Mouse (Mus musculus): ENCODE data around the gene Gm29427.

The Gm29427 gene

DNA sequence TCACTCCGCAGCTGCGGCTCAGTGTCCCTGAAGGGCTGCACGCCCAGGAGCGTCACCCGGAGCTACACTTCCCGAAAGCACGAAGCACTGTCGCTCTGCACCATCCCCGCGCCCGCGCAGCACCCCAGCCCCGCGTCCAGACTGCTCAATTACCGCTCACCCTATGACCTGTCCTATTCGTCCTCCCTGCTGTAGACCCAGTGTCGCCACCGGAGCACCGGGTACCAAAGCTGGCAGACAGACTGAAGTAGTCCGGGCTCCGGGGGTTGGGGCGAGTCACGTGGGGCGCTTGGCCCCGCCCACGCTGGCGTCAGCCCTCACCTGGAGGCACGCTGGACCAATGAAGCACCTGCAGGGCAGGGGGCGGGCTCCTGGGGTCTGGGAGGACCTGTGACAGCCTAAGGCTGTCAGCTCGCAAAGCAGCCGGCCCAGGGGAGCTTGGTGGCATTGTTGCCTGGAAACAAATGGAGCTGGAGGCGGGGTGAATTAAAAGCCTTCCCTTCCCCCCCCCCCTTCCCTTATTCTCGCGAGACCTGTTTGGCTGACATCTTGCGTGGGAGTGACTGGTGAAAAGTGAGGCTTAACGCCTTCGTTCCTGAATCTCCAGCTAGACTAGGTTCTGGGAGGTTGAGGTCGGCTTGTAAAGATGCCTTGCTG is at the start of gene Gm29427:
TSS of gene Gm29427 (minus strand) at position 239 of the 657 bp plus-strand sequence.
- peak; percentile 87 to 88 for DNase-seq (ENCODE audit: low spot score in 2 of 2)

DNA sequence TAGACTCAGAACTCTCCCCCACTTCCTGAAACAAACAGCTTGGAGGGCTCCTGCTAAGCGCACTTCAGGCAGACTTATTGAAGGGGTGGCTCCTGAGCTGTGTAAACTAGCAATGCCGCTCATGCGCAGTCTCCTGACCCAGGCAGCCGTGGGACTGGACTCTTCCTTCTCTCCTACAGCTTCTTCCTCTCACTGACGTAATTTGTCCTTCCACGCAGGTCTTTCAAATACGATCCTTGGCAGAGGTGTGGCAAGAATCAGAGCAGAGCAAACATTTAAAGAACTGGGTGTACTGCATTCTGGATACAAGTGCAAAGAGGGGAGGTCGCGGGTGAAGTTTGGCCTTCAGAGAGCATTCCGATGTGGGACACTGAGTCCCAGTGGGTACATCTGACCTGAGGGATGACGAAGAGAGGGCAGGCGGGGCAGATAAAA is 48.4 kb upstream of the Gm29427 start:
- peak in 1 of 2 experiments; percentile 58 for DNase-seq (ENCODE audit: low spot score in 2 of 2)

DNA sequence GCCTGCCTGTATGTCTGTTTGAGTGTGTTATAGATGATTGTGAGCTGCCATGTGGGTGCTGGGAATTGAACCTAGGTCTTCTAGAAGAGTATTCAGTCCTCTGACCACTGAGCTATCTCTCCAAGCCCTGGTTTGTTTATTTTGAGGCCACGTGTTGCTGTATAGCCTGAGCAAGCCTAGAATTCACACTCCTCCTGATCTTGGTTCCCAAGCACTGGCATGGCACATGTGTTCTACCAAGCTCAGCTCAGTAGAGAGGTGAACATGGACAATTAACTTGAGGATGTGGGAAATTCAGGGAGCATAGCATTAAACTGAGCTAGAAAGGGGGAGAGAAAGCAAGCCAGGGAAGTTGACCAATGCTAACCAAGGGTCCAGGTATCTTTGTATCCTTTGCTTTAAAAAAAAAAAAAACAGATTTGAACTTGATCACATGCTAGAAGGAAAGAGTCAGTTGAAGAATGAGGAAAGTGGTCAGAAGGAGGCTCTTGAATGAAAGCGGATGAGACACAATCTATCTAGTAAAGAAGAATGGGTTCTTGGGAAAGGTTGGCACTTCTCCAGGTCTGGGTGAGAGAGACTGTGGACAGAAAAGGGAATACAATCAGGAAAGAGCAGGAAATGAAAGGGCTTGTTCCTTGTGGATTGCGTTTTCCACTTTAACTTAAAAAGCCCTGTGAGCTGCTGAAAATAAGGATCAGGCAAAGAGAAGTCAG is 46.6 kb upstream of the Gm29427 start:
- no peak for DNase-seq (ENCODE audit: low spot score in 2 of 2)

DNA sequence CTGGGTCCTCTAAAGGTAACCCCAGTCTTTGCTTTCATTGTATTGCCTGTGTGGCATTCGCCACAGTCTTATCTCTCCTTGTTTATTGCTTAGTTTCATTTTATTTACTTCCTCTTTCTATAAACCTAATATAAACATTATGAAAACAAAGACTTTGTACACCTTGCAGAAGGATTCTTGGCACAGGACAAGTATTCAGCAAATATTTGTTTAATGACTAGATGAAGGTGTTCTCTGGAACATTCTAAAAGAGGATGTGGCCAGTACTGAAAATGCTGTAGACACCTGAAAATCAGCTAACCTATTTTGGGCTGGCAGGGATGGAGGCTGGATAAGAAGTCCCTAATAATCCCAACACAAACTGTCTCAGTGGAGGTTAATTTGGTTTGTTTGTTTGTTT is 46.0 kb upstream of the Gm29427 start:
- no peak for DNase-seq (ENCODE audit: low spot score in 2 of 2)

DNA sequence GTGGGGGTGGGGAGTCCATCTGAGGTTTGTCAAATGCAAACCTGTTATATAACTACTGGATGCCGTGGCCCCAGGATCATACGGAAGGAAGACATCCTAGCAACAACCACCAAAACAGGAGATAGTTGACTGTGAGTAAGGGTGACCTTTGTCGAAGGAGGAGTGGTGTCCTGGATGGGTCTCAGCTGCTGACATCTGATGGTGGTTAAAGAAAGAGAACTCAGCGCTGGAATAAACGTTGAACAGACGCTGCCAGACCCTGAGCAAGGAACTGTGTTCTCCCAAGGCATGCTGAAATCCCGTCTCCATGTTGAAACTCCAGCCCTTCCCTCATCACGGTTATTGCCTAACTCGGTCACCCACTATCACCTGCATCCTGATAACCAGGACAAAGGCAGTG is 44.1 kb upstream of the Gm29427 start:
- DNase-seq (ENCODE audit: low spot score in 2 of 2), result no peak

DNA sequence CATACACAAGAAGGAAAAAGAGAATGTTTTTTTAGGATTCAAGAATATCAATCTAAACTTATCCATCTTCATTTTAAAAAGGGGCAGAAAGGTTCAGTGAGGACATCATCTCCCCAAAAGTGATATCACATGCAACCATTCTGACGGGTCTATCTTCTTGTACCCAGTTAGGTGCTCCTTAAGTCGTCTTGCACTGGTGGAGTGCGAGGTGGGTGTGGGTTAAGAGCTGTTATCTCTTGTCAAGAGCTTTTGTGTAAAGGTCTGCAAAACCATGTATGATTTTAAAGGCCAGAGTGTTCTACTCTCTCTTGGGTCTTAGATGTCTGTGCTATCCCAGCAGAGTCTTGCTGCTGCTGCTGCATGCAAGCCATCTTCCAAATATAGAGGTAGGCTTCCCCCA is 31.2 kb upstream of the Gm29427 start:
- no peak for DNase-seq (ENCODE audit: low spot score in 2 of 2)

DNA sequence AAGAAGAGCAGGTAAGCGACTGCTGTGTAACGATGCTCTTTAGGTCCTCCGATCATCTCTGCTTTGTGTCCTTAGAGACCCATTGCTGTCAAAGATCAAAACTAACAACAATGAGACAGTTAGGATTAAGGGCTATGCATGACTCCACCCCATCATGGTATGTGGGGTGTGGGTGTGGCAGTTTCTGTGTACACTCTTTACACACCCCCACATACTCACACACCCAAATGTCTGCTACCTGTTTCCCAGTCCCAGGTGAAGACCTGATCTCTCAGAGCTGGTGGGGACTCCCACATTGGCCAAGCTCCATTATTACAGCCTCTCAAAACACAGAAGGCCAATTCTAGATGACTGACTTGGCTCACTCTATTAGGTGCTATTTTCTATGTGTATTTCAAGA is 30.0 kb upstream of the Gm29427 start:
- no peak for DNase-seq (ENCODE audit: low spot score in 2 of 2)

DNA sequence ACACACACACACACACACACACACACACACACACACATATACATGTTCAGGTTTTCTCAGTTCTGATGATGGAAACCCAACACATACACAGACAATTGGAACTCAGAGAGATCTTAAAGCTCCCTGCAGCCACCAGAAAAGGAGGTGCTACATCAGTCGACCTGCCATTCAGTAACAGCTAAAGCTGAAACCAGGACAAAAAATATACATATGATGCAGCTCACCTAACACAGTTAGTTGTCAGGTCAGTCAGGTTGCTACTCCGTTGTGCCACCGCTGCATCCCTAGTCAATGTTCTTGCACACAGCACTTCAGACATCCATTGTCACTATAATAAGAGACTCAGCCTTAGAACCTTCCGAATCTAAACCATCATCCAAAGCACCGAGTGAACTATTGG is 29.4 kb upstream of the Gm29427 start:
- no peak for DNase-seq (ENCODE audit: low spot score in 2 of 2)

DNA sequence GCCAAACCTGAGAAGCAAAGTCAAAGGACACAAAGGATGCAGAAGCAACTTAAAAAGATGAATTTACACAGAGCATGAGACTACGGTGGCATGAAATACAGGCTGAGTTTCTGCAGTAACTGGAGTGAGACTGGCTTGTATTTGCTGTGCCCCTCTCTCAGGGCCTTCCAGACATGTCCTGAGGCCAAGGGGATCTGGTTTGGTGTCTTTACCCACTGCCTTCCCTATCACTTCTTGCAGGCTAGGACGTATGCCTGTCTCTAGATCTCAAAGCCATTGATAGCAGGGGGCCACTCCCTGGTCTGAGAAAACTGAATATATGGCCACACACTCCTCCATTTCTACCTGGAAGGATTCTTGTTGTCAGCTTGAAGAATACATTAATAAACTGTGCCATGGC is 28.6 kb upstream of the Gm29427 start:
- no peak for DNase-seq (ENCODE audit: low spot score in 2 of 2)

DNA sequence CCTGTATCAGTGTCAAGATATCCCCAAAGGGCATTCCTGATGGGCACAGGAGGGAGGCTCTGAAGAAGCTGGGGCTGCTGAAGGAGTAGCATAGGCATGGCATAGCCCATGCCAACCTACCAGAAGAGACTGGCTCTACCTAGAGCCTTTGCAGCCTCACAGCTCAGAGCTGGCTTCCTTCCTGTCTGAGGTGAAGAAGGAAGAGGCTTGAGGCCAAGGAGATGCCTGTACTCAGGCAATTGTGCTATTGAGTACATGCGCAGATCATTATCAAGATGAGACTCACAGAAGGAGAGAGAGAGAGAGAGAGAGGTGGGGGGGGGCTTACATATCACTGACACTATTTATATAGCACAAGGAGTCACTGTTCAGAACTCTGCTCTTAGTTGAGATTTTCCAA is 28.2 kb upstream of the Gm29427 start:
- no peak for DNase-seq (ENCODE audit: low spot score in 2 of 2)

DNA sequence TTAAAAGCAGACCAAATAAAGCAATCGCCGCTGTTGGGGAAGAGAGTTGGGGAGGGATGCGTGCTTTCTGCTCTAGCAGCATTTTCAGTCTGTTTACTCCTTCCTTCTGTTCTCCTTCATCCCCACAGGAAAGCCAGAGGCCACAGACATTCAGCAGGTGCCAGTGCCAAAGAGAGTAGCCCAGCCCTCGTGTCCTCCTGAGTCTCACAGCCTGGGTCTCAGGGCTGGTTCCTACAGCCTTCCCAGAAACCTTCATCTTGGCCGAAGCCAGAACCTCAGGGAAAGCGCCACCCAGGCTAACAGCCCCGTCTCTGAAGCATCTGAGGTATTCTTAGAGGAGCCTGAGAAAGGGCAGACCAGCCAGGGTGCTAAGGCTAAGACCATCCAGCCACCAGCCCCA is 26.6 kb upstream of the Gm29427 start:
- DNase-seq (ENCODE audit: low spot score in 2 of 2), result no peak

DNA sequence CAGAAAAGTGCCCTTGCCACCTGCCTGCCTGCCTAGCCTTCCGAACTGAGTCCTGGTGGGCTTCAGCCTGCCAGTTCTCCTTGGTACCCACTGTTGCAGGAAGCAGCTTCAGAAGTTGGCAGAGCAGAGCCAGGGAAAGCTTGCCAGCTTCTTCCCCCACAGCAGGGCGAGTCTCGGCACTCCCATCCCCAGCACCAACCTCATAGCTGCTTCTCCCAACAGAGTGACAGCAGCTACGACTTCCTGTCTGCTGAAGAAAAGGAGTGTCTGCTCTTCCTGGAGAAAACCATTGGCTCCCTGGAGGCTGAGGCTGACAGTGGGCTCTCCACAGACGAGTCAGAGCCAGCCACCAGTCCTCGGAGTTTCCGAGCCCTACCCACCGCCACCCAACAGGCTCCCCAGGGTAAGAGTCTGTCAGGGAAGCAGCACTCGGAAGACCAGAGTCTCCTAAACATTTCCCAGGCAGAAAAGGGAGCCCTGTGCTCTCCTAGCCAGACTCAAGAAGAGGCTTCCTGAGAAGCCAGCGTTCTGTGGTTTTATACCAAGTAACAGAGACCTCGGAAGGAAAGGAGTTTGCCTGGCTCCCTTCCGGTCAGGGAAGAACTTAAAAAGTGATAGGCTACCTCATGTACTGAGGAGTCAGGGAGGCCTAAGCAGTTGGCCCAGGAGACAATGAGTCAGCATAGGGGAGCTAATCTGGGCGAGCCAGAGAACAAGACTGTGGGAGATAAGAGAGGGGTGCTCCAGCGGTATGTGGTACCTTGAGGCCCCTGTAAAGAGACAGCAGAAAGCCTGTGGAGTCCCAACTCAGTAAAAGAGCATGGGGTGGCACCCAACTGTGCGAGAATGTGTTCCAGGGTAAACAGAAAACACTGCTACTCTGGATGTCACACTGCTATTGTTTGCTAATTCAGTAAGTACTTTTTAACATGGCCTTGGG is 25.5 kb upstream of the Gm29427 start:
- DNase-seq (ENCODE audit: low spot score in 2 of 2), result no peak

DNA sequence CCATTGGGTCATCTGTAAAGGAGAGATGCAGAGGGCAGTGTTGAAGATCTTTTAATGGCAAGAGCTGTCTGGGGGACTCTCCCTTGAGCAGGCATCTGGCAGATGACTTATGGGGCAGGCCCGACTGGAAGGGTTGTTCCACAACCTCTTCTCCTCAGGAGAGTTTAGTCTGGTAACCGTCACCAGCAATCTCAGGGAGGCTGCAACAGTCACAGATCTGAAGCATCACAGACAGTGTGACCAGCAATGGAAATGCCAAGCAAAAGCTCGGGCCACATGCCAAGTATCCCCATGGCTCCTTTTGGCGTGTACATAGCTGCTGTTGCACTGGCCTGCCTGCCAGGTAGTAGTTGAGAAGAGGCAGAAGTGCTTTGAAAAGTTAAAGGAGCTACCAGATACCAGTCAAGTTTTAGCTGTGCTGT is 24.6 kb upstream of the Gm29427 start:
- DNase-seq (ENCODE audit: low spot score in 2 of 2), result no peak

DNA sequence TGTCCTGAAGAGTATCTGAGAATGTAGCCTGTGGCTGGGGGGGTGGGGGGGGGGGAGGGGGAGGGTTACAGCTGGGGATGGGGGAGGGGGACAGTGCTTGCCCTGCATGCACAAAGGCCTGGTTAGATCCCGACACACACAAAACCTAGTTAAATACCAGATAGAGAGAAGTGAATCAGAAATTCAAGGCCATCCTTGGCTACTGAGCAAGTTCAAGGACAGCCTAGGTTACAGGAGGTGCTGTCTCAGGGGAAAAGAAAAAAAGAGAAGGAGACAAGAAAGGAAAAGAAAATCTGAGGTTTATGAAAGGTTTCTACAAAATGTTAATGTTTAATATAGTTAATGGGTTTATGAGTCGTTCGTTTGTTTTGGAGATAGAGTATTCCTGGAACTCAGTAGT is 24.0 kb upstream of the Gm29427 start:
- no peak for DNase-seq (ENCODE audit: low spot score in 2 of 2)

DNA sequence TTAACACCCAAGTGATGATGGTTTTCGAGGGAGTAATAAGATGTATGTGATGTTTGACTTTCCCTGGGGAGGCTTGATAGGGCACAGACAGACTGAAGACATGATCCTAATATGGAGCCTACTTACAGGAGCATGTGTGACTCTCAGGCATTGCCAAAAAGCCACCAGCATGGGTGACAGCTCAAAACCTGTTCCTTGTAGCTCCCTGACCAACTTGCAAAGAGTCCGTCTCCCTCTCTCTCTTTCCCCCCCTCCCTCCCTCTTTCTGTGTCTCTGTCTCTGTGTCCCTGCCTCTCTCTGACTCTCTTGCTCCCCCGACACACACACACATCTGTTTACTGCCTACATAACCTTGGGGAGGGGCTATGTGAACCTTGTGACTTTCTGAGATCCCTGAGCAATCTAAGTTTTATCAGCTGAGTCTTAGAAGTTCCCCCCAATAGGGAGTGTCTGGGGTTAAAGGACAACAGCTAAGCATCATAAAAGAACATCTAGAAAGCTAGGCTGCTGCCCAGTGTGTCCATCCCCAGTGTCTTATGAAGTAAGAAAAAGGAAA is 23.0 kb upstream of the Gm29427 start:
- DNase-seq (ENCODE audit: low spot score in 2 of 2), result no peak

DNA sequence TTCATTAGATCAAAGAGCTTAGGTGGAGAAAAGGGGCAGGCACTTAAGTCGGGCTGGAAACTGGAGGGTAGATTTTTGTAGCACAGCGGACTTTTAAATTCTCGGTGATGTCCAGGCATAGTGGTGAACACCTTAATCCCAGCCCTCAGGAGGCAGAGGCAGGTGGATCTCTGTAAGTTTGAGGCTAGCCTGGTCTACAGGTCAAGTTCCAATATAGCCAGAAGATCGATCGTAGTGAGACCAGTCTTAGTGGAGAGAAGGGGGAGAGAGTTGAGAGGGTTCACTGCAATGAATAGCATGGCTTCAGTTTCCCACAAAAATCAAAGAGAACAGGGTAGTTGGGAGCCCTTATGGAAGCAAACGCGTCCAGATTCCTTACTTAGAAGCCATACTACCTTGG is 22.3 kb upstream of the Gm29427 start:
- no peak for DNase-seq (ENCODE audit: low spot score in 2 of 2)

DNA sequence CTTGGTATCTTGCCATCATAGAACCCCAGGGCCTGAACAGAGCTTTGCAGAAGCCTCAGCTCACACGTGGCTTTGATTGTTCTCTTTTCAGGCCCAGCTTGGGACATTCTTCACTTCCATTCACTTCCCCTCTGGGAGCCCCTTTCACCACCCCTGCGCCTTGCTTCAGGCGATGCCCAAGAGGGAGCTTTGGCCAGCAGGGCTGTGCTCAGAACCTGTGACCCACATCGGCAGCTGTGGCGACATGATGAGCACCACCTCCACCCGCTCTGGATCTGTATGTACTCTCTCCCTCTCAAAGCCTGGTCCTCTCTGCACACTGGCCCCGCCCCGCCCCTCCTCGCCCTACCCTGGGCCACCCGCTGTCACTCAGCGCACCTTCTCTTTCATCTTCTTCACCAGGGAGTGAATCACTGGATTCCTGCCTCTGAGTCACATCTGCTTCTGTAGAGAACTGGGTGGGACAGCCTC is 21.8 kb upstream of the Gm29427 start:
- no peak for DNase-seq (ENCODE audit: low spot score in 2 of 2)

DNA sequence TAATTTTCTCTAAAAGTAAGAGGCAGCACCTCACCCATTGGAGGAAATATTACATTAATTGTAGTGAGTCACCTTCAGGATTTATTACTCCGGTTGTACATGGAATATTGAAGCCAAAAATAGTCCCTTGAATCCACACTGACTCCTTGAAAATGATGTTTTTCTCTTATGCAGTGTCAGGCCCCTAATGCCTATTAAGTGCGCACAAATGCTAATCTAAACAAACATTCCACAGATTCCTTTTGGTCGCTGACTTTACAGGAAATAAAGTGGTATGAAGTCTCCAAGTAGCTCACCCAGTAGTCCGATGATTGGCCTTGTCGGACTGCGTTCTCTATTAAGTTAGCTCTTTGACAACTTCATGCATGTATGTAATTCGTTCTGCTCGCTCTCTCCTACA is 19.3 kb upstream of the Gm29427 start:
- no peak for DNase-seq (ENCODE audit: low spot score in 2 of 2)

DNA sequence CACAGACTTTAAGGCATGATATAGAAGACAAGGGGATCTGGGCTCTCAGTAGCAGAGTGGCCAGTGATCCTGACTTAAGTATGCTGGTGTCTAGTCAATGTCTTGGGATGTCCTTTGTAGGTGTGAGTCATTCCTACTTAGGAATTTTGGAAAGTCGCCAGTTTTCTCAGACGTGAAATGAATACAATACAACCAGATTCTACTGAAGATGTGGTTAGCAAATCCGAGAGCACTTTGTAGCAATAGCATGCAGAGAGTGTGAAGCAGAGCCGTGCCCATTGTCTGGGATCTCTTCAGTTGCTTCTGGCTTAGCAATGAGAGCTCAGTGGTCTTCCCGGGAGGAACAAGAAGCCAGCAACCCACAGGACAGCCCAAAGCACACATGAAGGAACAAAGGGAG is 18.9 kb upstream of the Gm29427 start:
- no peak for DNase-seq (ENCODE audit: low spot score in 2 of 2)

DNA sequence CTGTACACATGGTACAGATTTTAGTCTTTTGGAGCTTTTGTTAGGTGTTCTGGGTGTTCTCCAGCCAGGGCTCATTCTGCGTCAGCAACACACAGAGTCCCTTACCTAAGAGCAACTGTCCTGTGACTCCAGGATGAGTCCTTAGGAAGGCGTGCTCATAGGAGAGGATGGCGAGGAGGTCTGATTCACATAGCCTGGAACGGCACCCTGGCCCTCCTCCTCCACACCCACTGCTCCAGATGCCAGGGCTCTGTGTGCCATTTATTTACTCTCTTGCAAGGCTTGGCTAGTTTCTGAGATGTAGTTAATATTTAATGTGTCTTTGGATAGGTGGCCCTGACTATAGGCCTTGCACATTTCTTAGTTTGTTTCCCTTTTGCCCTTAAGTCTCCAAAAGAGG is 18.1 kb upstream of the Gm29427 start:
- DNase-seq (ENCODE audit: low spot score in 2 of 2), result no peak

DNA sequence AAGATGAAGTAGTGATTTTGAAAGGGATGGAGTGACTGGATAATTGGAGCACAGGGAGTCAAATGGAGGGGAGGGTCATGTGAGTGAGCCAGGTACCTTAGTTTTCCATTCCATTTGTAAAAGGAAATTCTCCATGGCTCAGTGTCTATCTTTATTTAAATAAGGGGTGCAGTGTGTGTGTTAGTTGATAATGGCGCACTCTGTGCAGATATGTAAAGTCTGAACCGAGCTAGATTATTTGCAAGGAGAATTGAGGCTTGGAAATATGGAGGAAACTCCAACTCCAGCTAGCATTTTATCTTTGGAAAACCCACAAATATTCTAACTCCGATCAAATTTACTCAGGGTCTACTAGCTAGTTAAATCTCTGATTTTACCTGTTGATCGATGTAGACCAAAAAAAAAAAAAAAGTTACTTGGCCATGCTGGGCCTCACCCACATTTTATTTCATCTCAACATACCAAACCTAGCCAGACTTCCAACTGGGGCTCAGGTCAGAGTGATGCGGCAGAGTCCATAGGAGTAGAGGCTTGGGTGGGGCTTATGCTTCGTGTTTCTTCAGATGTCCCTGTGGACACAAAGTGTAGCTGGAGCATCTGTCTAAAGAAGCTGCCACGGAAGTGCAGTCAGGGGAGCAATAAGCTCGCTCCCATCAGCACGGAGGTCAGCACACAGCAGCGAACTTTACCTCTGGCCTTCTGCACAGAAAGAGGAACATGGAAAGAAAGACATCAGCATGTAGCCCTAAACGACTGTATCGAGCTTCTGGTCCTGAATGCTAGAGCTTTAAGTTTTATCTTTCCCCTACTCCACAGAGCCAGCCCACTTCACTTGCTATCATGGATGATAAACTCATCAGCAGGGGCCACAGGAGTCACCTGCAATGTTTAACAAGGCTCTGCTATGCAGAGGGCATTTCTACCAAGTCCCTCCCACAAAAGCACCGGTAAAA is 17.4 kb upstream of the Gm29427 start:
- no peak for DNase-seq (ENCODE audit: low spot score in 2 of 2)
